Mouse (Mus musculus): ENCODE data around the gene Pcdh7. TPM values are rescaled to one million over a fixed set of nuclear protein-coding genes. Genes with fewer than 3 reads are reported as not detected.

The Pcdh7 gene
- total and polyA plus RNA-seq, 3 experiments = not detected

DNA sequence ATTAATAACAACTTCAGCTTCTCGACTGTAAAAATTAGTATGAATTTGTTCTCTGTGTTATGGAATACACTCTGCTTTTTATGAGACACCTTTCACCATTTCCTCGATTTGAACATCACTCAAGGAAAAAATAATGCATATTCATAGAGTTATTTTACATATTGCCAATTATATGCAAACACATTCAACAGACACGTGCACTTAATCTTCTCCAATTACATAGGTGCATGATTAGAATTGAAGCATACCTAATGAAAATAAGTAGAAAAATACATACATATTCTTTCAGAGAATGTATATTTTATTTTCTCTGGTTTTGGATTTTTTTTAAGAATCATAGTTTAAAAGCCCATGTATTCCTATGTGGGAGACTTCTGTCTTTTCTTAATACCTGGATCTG is 64.8 kb downstream of the Pcdh7 start:
- Histone ChIP-seq H3K4me3 (ENCODE audit: control insufficient read depth in 1 of 2, insufficient read depth in 1 of 2, low read depth in 2 of 2, low read length in 2 of 2) (peak overlapping the region in 1 of 2 experiments; percentile 9; a peak in 2 of 4 replicates), H3K27me3 (ENCODE audit: control insufficient read depth in 1 of 2, insufficient read depth in 2 of 2, low read length in 2 of 2) (no peaks in the 10 kb centered on the region), H3K9me3 (replicated peaks; ENCODE audit: insufficient read depth, low read length) (no peaks in the 10 kb centered on the region), H3K79me2 (ENCODE audit: control insufficient read depth, insufficient read depth, low read length, poor library complexity) (no peaks in the 10 kb centered on the region), H3K9ac (ENCODE audit: control insufficient read depth, low read depth, low read length, poor library complexity, severe bottlenecking) (peak overlapping the region; percentile 18; the same call in 1 of the 2 replicates), H3K36me3 (ENCODE audit: control insufficient read depth in 1 of 2, insufficient read depth in 2 of 2, low read length in 2 of 2) (peaks cover 0 to 16% of the 10 kb centered on the region in 2 experiments; a peak in 2 of 4 replicates), H3K27ac (ENCODE audit: control insufficient read depth, low read depth, low read length) (peak overlapping the region; percentile 71), H3K4me1 (ENCODE audit: control insufficient read depth in 1 of 2, insufficient read depth in 2 of 2, low read length in 2 of 2) (peaks cover 3 to 12% of the 10 kb centered on the region in 2 experiments)
- DNase-seq (ENCODE audit: low read depth, low spot score) = no peak
- TF ChIP-seq BHLHE40 (IDR thresholded peaks at IDR 0.05; ENCODE audit: borderline replicate concordance, low read depth, low read length) = peak; percentile 95
- TF ChIP-seq ZMIZ1 (IDR thresholded peaks at IDR 0.05; ENCODE audit: low read depth, low read length) = no peak
- TF ChIP-seq ZKSCAN1 (IDR thresholded peaks at IDR 0.05; ENCODE audit: low read depth, low read length) = no peak
- no peak for TF ChIP-seq GABPA (IDR thresholded peaks at IDR 0.05; ENCODE audit: low read depth, low read length)
- TF ChIP-seq CHD2 (IDR thresholded peaks at IDR 0.05; ENCODE audit: low read length) = no peak
- TF ChIP-seq GATA1 (IDR thresholded peaks at IDR 0.05; ENCODE audit: low read depth, low read length) = no peak
- TF ChIP-seq MAX (IDR thresholded peaks at IDR 0.05; ENCODE audit: low read length) = peak; percentile 60; the same call in 1 of the 2 replicates
- 0 out of 2 replicates have a peak, but pooled peaks have one; percentile 2 for TF ChIP-seq ETS1 (IDR thresholded peaks at IDR 0.05; ENCODE audit: low read depth, low read length)
- no peak for TF ChIP-seq POLR2AphosphoS5 (IDR thresholded peaks at IDR 0.05; ENCODE audit: borderline replicate concordance, low read depth, low read length)
- no peak for TF ChIP-seq TBP (IDR thresholded peaks at IDR 0.05; ENCODE audit: low read depth, low read length)
- no peak for TF ChIP-seq HCFC1 (IDR thresholded peaks at IDR 0.05; ENCODE audit: low read depth, low read length)
- TF ChIP-seq USF1 (IDR thresholded peaks at IDR 0.05; ENCODE audit: low read depth, low read length) = peak; percentile 57; the same call in 1 of the 2 replicates

DNA sequence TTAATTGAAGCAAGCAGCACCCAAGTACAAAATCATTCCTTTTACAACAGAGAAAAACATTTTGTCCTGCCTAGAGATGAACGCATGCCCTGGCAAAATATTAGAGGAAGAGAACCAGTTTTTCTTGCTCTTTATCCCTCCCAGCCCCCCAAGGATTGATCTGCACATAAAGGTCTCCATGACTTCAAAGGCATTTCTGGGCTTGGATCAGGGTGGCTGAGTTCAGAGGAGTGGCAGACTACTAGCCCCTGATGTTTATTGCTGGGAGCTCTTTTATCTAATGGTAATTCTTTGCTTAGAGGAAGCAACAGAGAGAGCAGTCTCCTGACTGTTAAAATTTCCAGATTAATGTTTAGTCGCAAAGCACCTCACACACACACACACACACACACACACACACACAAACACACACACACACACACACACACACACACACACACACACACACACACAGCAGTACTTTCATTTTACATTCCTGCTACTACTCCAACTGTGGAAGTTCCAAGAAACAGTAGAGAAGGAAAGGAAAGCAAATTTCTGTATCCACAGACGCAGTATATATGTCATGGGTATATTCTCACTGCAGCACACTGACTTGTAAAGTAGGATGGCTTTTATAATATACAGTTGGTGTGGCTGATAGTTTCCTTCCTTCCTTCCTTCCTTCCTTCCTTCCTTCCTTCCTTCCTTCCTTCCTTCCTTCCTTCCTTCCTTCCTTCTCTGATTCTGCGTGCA is 71.2 kb downstream of the Pcdh7 start:
- no peak overlapping the region for H3K9ac ChIP-seq (ENCODE audit: control insufficient read depth, low read depth, low read length, poor library complexity, severe bottlenecking)
- TF ChIP-seq ZC3H11A (IDR thresholded peaks at IDR 0.05; ENCODE audit: low read depth, low read length) = no peak
- no peak for TF ChIP-seq ZMIZ1 (IDR thresholded peaks at IDR 0.05; ENCODE audit: low read depth, low read length)
- no peak for TF ChIP-seq MEF2A (IDR thresholded peaks at IDR 0.05; ENCODE audit: extremely low read depth, insufficient replicate concordance, low read depth, low read length, poor library complexity, severe bottlenecking)
- no peak for TF ChIP-seq UBTF (IDR thresholded peaks at IDR 0.05; ENCODE audit: borderline replicate concordance, insufficient read depth, low read depth, low read length)
- TF ChIP-seq KAT2A (conservative IDR thresholded peaks at IDR 0.05; ENCODE audit: low read depth, low read length) = no peak
- TF ChIP-seq ELF1 (IDR thresholded peaks at IDR 0.05; ENCODE audit: low read depth, low read length) = no peak
- no peak for TF ChIP-seq POLR2A (IDR thresholded peaks at IDR 0.05; ENCODE audit: control insufficient read depth in 1 of 2, insufficient read depth in 1 of 2, low read depth in 1 of 2, low read length in 2 of 2, poor library complexity in 1 of 2)
- no peak for TF ChIP-seq USF2 (IDR thresholded peaks at IDR 0.05; ENCODE audit: borderline replicate concordance in 1 of 2, insufficient read depth in 1 of 2, low read depth in 1 of 2, low read length in 2 of 2)
- TF ChIP-seq GATA1 (IDR thresholded peaks at IDR 0.05; ENCODE audit: low read depth, low read length) = no peak
- no peak for TF ChIP-seq MAX (IDR thresholded peaks at IDR 0.05; ENCODE audit: low read length)
- no peak for TF ChIP-seq RAD21 (IDR thresholded peaks at IDR 0.05; ENCODE audit: low read depth, low read length)
- no peaks in the 10 kb centered on the region for H3K27me3 ChIP-seq (ENCODE audit: control insufficient read depth in 1 of 2, insufficient read depth in 2 of 2, low read length in 2 of 2)
- no peak overlapping the region for H3K4me3 ChIP-seq (ENCODE audit: control insufficient read depth in 1 of 2, insufficient read depth in 1 of 2, low read depth in 2 of 2, low read length in 2 of 2)
- H3K27ac ChIP-seq (ENCODE audit: control insufficient read depth, low read depth, low read length) = no peak overlapping the region
- no peaks in the 10 kb centered on the region for H3K79me2 ChIP-seq (ENCODE audit: control insufficient read depth, insufficient read depth, low read length, poor library complexity)
- no peaks in the 10 kb centered on the region for H3K9me3 ChIP-seq (replicated peaks; ENCODE audit: insufficient read depth, low read length)
- peaks cover 0 to 3% of the 10 kb centered on the region in 2 experiments; a peak in 2 of 4 replicates for H3K36me3 ChIP-seq (ENCODE audit: control insufficient read depth in 1 of 2, insufficient read depth in 2 of 2, low read length in 2 of 2)
- DNase-seq (ENCODE audit: low read depth, low spot score) = no peak
- H3K4me1 ChIP-seq (ENCODE audit: control insufficient read depth in 1 of 2, insufficient read depth in 2 of 2, low read length in 2 of 2) = no peaks in the 10 kb centered on the region; a peak in 2 of 4 replicates

All from MEL (cell line).